Mouse (Mus musculus) megakaryocyte-erythroid progenitor cell, adult 5-6 weeks (primary cell): ENCODE measurements around the gene Vdac2. TPM values are rescaled to one million over a fixed set of nuclear protein-coding genes. Genes with fewer than 3 reads are reported as not detected.

Experiments used
- ATAC-seq: replicated peaks from 2 replicates; pipeline ENCODE4 v1.8.0; 2016; ENCODE audit warnings: mild to moderate bottlenecking, inconsistent platforms; ENCODE audit not compliant: severe bottlenecking, poor library complexity, low FRiP score, low TSS enrichment
- total RNA-seq, 2 experiments: library from RNA; stranded (forward) in 1 of 2; stranded (reverse) in 1 of 2; fragments of 200-1000, 215-1000 nt in 1 of 2; fragments of >200 nt in 1 of 2; fragmentation: Nextera tagmentation in 1 of 2; gene quantifications; 2 replicates each; pipeline ENCODE4 v1.2.3; 2014 to 2017

Gene Vdac2
- total RNA-seq, 2 experiments from 2014 or later: 323 to 441 TPM

- ATAC-seq: no peak
These were observed 24.7 kb downstream of the Vdac2 start for GRCm38 (mm10) chr14:21849524-21850418.

- no peak for ATAC-seq
These were observed 25.5 kb downstream of the Vdac2 start for GRCm38 (mm10) chr14:21850419-21851127.

- no peak for ATAC-seq
These were observed 27.2 kb downstream of the Vdac2 start for GRCm38 (mm10) chr14:21851996-21852791.

- peak; percentile 56 for ATAC-seq
These were observed 28.5 kb downstream of the Vdac2 start for GRCm38 (mm10) chr14:21853456-21854109.

- ATAC-seq: no peak
These were observed 29.2 kb downstream of the Vdac2 start for GRCm38 (mm10) chr14:21854271-21854670.

- no peak for ATAC-seq
These were observed 30.9 kb downstream of the Vdac2 start for GRCm38 (mm10) chr14:21855961-21856360.

- ATAC-seq: no peak
These were observed 31.8 kb downstream of the Vdac2 start for GRCm38 (mm10) chr14:21856886-21857285.

- ATAC-seq: no peak
These were observed 41.3 kb downstream of the Vdac2 start for GRCm38 (mm10) chr14:21866291-21866690.

GRCm38 (mm10) chr14:21866816-21867215 is 41.8 kb downstream of the Vdac2 start:
- no peak for ATAC-seq

GRCm38 (mm10) chr14:21890430-21890829 is 65.4 kb downstream of the Vdac2 start:
- no peak for ATAC-seq

GRCm38 (mm10) chr14:21891581-21892340 is 66.7 kb downstream of the Vdac2 start:
- no peak for ATAC-seq

GRCm38 (mm10) chr14:21892341-21892659 is 67.3 kb downstream of the Vdac2 start:
- ATAC-seq: no peak

Other genes starting within 250 kb of the Vdac2 start
- gene Dupd1, start 110.7 kb upstream of the Vdac2 start, total RNA-seq (2014; fragmentation: Nextera tagmentation): not detected in 2 replicates
- gene Dupd1, start 110.7 kb upstream of the Vdac2 start, total RNA-seq (2017): not detected in 2 replicates
- 4.6 and 5.5 TPM in 2 replicates for gene Samd8, start 74.7 kb upstream of the Vdac2 start, total RNA-seq (2014; fragmentation: Nextera tagmentation)
- gene Samd8, start 74.7 kb upstream of the Vdac2 start, total RNA-seq (2017): 4.4 and 11.1 TPM in 2 replicates
- not detected in 2 replicates for gene Dusp13, start 74.1 kb upstream of the Vdac2 start, total RNA-seq (2014; fragmentation: Nextera tagmentation)
- not detected in 2 replicates for gene Dusp13, start 74.1 kb upstream of the Vdac2 start, total RNA-seq (2017)
- 67.6 and 76.2 TPM in 2 replicates for gene Comtd1, start 23.7 kb downstream of the Vdac2 start, total RNA-seq (2014; fragmentation: Nextera tagmentation)
- 17.7 and 24.2 TPM in 2 replicates for gene Comtd1, start 23.7 kb downstream of the Vdac2 start, total RNA-seq (2017)
- not detected in 2 replicates for gene Zfp503, start 164.4 kb downstream of the Vdac2 start, total RNA-seq (2014; fragmentation: Nextera tagmentation)
- not detected in 2 replicates for gene Zfp503, start 164.4 kb downstream of the Vdac2 start, total RNA-seq (2017)
- 7.8 and 9.6 TPM in 2 replicates for gene Lrmda, start 194.5 kb downstream of the Vdac2 start, total RNA-seq (2014; fragmentation: Nextera tagmentation)
- gene Lrmda, start 194.5 kb downstream of the Vdac2 start, total RNA-seq (2017): 3.4 and 6.4 TPM in 2 replicates